Mouse (Mus musculus) thymus, adult 2 months (tissue): Measurements from ENCODE around the gene Nrg4. TPM values are rescaled to one million over a fixed set of nuclear protein-coding genes. Genes with fewer than 3 reads are reported as not detected.

Experiments
- DNase-seq: peaks from one replicate; pipeline ENCODE4 v3.0.0; 2021
- H3K27ac ChIP-seq: fragments of 200-500 bp; 2 replicates; pipeline ENCODE4 v1.5.1; 2012; ENCODE audit warnings: low read length, control low read depth; ENCODE audit not compliant: control insufficient read depth, insufficient read depth
- H3K27me3 ChIP-seq: fragments of 200-500 bp; 2 replicates; pipeline ENCODE4 v1.6.1; 2012; ENCODE audit warnings: mild to moderate bottlenecking, low read length, moderate library complexity, mixed read lengths; ENCODE audit not compliant: control insufficient read depth, insufficient read depth
- H3K36me3 ChIP-seq: fragments of 200-500 bp; 2 replicates; pipeline ENCODE4 v1.6.1; 2012; ENCODE audit warnings: mild to moderate bottlenecking, low read length, moderate library complexity; ENCODE audit not compliant: control insufficient read depth, insufficient read depth
- H3K4me1 ChIP-seq: fragments of 200-500 bp; replicated peaks from 2 replicates; pipeline ENCODE4 v1.6.1; 2012; ENCODE audit warnings: low read length; ENCODE audit not compliant: control insufficient read depth, insufficient read depth
- H3K4me3 ChIP-seq: fragments of 200-500 bp; 2 replicates; pipeline ENCODE4 v1.5.1; 2012; ENCODE audit warnings: mild to moderate bottlenecking, low read length, control low read depth, moderate library complexity; ENCODE audit not compliant: control insufficient read depth, insufficient read depth
- CTCF ChIP-seq: fragments of 200-500 bp; IDR thresholded peaks from 2 replicates; pipeline ENCODE4 v1.5.1; 2012; ENCODE audit warnings: mild to moderate bottlenecking, control low read depth, low read length, moderate library complexity, borderline replicate concordance; ENCODE audit not compliant: control insufficient read depth, poor library complexity, insufficient read depth; ENCODE audit errors: extremely low read depth
- POLR2A ChIP-seq: fragments of 200-500 bp; IDR thresholded peaks from 2 replicates; pipeline ENCODE4 v1.6.1; 2012; ENCODE audit warnings: mild to moderate bottlenecking, low read length, control low read depth, moderate library complexity; ENCODE audit not compliant: control insufficient read depth, poor library complexity, insufficient read depth; ENCODE audit errors: extremely low read depth
- WGBS: fragments of 180-500 bp; shearing (Covaris S2); methylation state at CpG from one replicate; pipeline ENCODE4 v1.1.7; 2018; 5-methylcytosine and 5-hydroxymethylcytosine counted together
- polyA plus RNA-seq: library from polyadenylated mRNA; depleted of rRNA; stranded (reverse); fragments of >200 nt; gene quantifications from 2 replicates; pipeline ENCODE4 v1.2.3, GENCODE M21; 2012

Nrg4 gene
- polyA plus RNA-seq, 1 experiment = 6.3 TPM

DNA sequence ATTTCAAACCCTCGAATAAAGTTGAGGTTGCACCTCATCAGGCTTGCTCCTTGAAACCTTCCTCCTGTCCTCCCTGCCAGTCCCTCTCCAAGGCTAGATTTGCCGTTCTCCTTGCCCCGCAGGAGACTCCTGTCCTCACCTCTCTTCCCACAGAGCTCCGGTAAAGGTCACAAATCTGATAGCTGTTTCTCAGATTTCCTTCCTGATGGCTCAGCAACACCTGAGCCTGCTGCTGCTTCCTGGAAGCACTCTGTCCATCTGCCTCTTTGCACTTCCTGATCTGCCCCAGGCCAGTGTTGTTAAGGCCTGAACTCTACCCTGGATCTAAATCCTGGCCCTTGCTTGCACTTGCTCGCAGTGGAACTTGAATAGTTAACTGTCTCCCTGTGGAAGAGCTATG, 5.8 kb upstream of the Nrg4 start:
- no peak for TF ChIP-seq CTCF
- no peak for TF ChIP-seq POLR2A
- H3K4me3 ChIP-seq = no peak overlapping the region
- H3K27me3 ChIP-seq = peaks cover 1% of the 10 kb centered on the region
- WGBS = 81% methylated on average over 5 of the region's 5 CpGs
- no peaks in the 10 kb centered on the region for H3K4me1 ChIP-seq
- H3K36me3 ChIP-seq = no peaks in the 10 kb centered on the region
- no peak for DNase-seq
- no peak overlapping the region for H3K27ac ChIP-seq

DNA sequence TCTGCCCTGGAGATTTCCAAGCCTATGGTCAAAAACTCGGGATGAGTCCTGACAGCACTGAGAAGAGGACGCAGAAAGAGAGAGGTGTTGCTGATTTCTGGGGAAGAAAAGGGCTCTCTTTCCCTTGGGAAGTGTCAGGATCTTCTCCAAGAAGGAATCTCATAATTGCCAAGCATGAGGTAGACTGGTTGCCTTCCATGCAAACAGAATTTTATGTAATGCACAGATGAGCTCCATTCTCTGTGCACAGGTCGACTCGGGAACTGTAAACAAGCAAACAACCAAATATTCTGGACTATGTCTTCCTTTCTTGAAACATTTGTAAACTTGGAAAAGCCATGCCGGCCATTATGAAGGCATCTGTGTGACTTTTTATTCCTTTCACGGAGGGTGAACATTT, 2.8 kb upstream of the Nrg4 start:
- Histone ChIP-seq H3K27me3 (peaks cover 11% of the 10 kb centered on the region), H3K4me1 (peaks cover 8% of the 10 kb centered on the region)

DNA sequence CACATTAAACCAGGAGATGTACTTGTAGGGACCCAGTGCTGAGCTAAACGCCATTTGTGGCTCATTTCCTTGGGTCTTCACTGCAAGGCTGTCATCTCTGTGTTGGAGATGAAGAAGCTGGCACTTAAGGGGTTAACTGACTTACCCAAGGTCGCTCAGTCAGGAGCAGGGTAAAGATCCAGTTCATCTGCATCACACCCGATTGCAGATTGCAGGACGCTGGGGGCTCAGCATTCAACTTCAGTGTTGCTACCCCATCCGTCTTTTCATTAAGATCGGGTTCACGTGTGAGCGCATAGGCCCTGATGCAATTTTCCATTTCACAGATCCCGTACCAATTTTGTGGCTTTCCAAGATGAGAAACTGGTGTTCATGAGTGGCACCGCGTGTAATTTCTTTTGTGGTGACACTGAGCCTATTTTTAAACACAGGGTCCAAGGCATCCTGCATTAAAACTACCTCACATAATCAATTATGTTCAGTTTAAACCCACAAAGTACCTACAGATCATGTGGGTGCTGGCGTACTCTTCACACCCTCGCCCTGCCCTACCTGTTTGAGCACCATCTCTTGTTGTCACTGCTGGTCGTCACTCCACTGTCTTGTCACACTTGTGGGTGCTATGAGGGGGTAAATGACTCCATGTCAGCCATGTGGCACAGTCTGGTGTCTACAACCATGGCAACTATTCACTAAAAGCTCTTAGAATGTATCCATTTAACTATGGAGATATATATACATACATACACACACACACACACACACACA, 1.7 kb upstream of the Nrg4 start:
- no peak for TF ChIP-seq POLR2A
- no peak for TF ChIP-seq CTCF
- 74% methylated on average over 14 of the region's 14 CpGs for WGBS
- no peak for DNase-seq
- Histone ChIP-seq H3K4me1 (peaks cover 8% of the 10 kb centered on the region), H3K4me3 (no peak overlapping the region), H3K27me3 (peaks cover 16% of the 10 kb centered on the region), H3K27ac (no peak overlapping the region), H3K36me3 (no peaks in the 10 kb centered on the region)

More for the DNA sequence above, 2.8 kb upstream of the Nrg4 start:
- DNase-seq = no peak
- H3K4me3 ChIP-seq = no peak overlapping the region
- no peaks in the 10 kb centered on the region for H3K36me3 ChIP-seq
- no peak for TF ChIP-seq POLR2A
- no peak for TF ChIP-seq CTCF
- WGBS = 91% methylated on average over 6 of the region's 6 CpGs
- no peak overlapping the region for H3K27ac ChIP-seq

DNA sequence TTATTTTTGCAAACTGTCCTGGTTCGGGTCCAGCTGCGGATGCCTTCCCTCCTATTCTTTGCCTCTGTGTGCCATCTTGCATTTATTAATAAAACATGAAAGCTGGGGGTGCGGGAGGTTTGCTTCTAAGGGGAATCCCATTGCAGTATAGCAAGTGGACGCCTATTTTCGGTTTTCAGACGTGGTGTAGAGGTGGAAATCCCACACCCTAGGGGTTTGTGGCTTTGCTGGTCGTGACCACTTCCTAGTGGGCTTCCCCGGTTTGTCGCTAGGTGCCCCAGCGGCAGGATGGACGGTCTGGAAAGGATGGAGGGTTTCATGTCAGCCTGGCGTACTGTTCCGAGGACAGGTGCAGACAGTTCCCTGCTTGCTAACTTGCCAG, 581 bp upstream of the Nrg4 start:
- peak; percentile 11 for DNase-seq
- WGBS = 2% methylated on average over 13 of the region's 13 CpGs
- H3K27me3 ChIP-seq = peaks cover 16% of the 10 kb centered on the region

DNA sequence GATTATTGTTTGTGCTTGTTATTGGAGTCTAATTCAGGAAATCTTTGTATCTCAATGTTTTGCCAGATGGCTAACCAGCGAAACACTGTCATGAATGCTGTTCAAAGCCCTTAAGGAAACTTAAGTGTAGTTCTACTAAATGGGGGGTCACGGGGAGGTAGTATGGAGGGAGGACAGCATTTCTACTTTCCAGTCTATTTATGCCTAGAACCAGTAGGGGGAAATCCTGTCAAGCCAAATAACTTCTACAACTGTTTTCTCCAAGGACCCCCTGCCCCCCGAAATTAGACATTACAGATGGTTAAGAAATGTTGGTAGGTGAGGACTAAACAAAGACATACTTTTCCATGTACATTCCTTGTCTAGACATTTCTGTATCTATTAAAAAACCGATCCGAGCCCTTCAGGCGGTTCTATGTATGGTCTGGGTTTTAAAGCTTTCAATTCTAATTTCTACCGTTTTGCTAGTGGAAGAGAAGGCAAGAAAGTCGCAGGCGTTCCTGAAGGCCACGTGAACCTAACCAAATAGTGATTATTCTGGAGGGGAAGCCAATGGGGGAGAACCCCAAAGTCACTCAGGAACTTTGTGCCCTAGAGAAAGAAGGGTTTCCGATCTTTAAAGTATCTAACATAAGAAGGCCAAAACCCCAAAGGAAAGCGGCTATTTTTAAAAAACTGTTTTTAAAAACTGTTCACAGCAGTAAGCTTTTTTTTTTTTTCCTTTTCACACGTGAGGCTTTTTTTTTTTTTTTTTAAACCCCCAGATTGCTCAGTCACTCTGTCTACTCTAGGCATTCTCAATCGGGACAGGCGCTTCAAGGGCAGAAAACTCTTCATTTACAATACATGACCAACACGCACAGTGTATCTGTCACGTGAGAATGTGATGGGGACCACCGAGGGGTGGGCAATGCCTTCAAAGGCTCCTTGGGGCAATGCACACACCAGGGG, 805 bp downstream of the Nrg4 start:
- peaks cover 8% of the 10 kb centered on the region for H3K4me1 ChIP-seq
- H3K27me3 ChIP-seq = peaks cover 16% of the 10 kb centered on the region
- no peaks in the 10 kb centered on the region for H3K36me3 ChIP-seq
- H3K27ac ChIP-seq = no peak overlapping the region
- WGBS = 8% methylated on average over 18 of the region's 18 CpGs
- TF ChIP-seq POLR2A (no peak), CTCF (no peak)
- DNase-seq = no peak
- H3K4me3 ChIP-seq = peak overlapping the region; percentile 63

More for the DNA sequence above, 581 bp upstream of the Nrg4 start:
- no peak for TF ChIP-seq CTCF
- no peak for TF ChIP-seq POLR2A
- H3K4me3 ChIP-seq = peak overlapping the region; percentile 43
- no peaks in the 10 kb centered on the region for H3K36me3 ChIP-seq
- H3K27ac ChIP-seq = no peak overlapping the region
- H3K4me1 ChIP-seq = peaks cover 8% of the 10 kb centered on the region

DNA sequence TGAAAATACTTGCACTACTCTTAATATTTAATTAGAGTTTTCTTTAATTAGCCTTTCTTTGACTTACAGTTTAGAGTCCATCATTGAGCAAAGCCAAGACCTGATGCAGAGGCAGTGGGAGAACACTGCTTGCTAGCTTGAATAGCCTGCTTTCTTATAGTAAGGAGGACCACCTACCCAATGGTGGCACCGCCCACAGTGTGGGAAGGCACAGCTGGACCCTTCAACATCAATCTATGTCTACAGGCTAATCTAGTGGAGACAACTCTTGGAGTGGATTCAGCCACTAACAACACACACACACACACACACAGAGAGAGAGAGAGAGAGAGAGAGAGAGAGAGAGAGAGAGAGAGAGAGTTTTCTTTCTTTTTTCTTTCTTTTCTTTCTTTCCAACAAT, 1.6 kb downstream of the Nrg4 start:
- TF ChIP-seq POLR2A (no peak), CTCF (no peak)
- Histone ChIP-seq H3K4me3 (no peak overlapping the region), H3K27ac (no peak overlapping the region), H3K4me1 (peaks cover 8% of the 10 kb centered on the region), H3K36me3 (no peaks in the 10 kb centered on the region), H3K27me3 (peaks cover 16% of the 10 kb centered on the region)
- WGBS = 90% methylated on average over 1 of the region's 1 CpGs
- no peak for DNase-seq
